Comparison of ENCODE assay signal across 11 mouse cellular contexts in genomic region chr12:73679400-73679801, GRCm38 (mm10).
A peak's percentile ranks its signal among the peaks of the same experiment; 100 is the strongest.
DNase-seq lines count a peak whose midpoint lies in the region; ATAC-seq lines count a peak whose summit lies in the region.
"Had no signal": no experiment of that assay in that cellular context is flagged by ENCODE, and none has a peak within 500 bp of the region (broad histone marks: within the 10 kb centered on the region; RNA-seq: fewer than 3 reads in every experiment).

No protein-coding gene starts in this region.

- WGBS in kidney, embryonic 16.5 days = 22% methylated on average over 7 of the region's 7 CpGs
- WGBS in heart, embryonic 14.5 days = 8% methylated on average over 7 of the region's 7 CpGs
- WGBS in liver, embryonic 11.5 days = 14% methylated on average over 7 of the region's 7 CpGs

- no peak overlapping the region for H3K4me2 ChIP-seq in kidney, embryonic 16.5 days (replicated peaks; ENCODE audit: low read depth, low read length)
- H3K4me2 ChIP-seq in heart, embryonic 14.5 days (ENCODE audit: low read length) = no peak overlapping the region; the same call in 1 of the 2 replicates
- no peak overlapping the region for H3K4me2 ChIP-seq in liver, embryonic 11.5 days
- H3K4me2 ChIP-seq: liver, embryonic 15.5 days; neural tube, embryonic 12.5 days had no signal

- no peaks in the 10 kb centered on the region for H3K27me3 ChIP-seq in kidney, embryonic 16.5 days (ENCODE audit: insufficient read depth, low read length)
- H3K27me3 ChIP-seq in heart, embryonic 14.5 days (ENCODE audit: control insufficient read depth, insufficient read depth, low read length) = no peaks in the 10 kb centered on the region
- no peaks in the 10 kb centered on the region for H3K27me3 ChIP-seq in liver, embryonic 11.5 days (replicated peaks; ENCODE audit: control insufficient read depth, insufficient read depth, low read length)
- H3K27me3 ChIP-seq: liver, embryonic 15.5 days; neural tube, embryonic 12.5 days had no signal

- H3K4me3 ChIP-seq in kidney, embryonic 16.5 days (ENCODE audit: low read length) = no peak overlapping the region
- no peak overlapping the region for H3K4me3 ChIP-seq in heart, embryonic 14.5 days (ENCODE audit: control insufficient read depth in 1 of 2, insufficient read depth in 1 of 2, low read depth in 1 of 2, low read length in 2 of 2)
- H3K4me3 ChIP-seq in liver, embryonic 11.5 days (ENCODE audit: low read depth, low read length) = no peak overlapping the region
- H3K4me3 ChIP-seq: liver, embryonic 15.5 days; neural tube, embryonic 12.5 days had no signal

- no peaks in the 10 kb centered on the region for H3K36me3 ChIP-seq in kidney, embryonic 16.5 days (ENCODE audit: insufficient read depth, low read length)
- H3K36me3 ChIP-seq in heart, embryonic 14.5 days (ENCODE audit: control insufficient read depth, insufficient read depth, low read length) = no peaks in the 10 kb centered on the region
- no peaks in the 10 kb centered on the region for H3K36me3 ChIP-seq in liver, embryonic 11.5 days (ENCODE audit: control insufficient read depth, insufficient read depth, low read length)
- H3K36me3 ChIP-seq: liver, embryonic 15.5 days; neural tube, embryonic 12.5 days had no signal

- no peaks in the 10 kb centered on the region for H3K9me3 ChIP-seq in kidney, embryonic 16.5 days (ENCODE audit: low read length)
- H3K9me3 ChIP-seq in heart, embryonic 14.5 days (ENCODE audit: control insufficient read depth, low read length) = no peaks in the 10 kb centered on the region
- H3K9me3 ChIP-seq in liver, embryonic 11.5 days (ENCODE audit: control insufficient read depth, low read length) = no peaks in the 10 kb centered on the region
- H3K9me3 ChIP-seq: liver, embryonic 15.5 days; neural tube, embryonic 12.5 days had no signal

- no peak overlapping the region for H3K27ac ChIP-seq in kidney, embryonic 16.5 days (ENCODE audit: low read length)
- H3K27ac ChIP-seq in heart, embryonic 14.5 days (replicated peaks in 1 of 2; ENCODE audit: control insufficient read depth in 1 of 2, insufficient read depth in 1 of 2, low read depth in 2 of 2, low read length in 2 of 2) = peak overlapping the region; percentile 32 to 55
- H3K27ac ChIP-seq in liver, embryonic 11.5 days (ENCODE audit: low read depth, low read length) = no peak overlapping the region
- H3K27ac ChIP-seq: hindbrain, postnatal 0 days; liver, embryonic 15.5 days; neural tube, embryonic 12.5 days had no signal

- ATAC-seq in kidney, embryonic 16.5 days (ENCODE audit: low FRiP score, low TSS enrichment) = peak; percentile 63; the same call in 1 of the 2 replicates
- no peak for ATAC-seq in heart, embryonic 14.5 days (ENCODE audit: insufficient number of reproducible peaks, insufficient read depth, low FRiP score, low read depth)
- no peak for ATAC-seq in liver, embryonic 11.5 days (replicated peaks; ENCODE audit: low FRiP score)
- ATAC-seq: hindbrain, postnatal 0 days had no signal

- no peak for DNase-seq in kidney, adult 11 months
- DNase-seq in CD4-positive helper T cell, adult 2 months (ENCODE audit: low read depth, low spot score) = peak; percentile 72
- peak; percentile 73 for DNase-seq in CD4-positive, CD25-positive, alpha-beta regulatory T cell, adult 2 months (ENCODE audit: low read depth, low spot score)
- no peak for DNase-seq in right cerebral cortex, postnatal 10 days (ENCODE audit: low spot score in 2 of 2)
- DNase-seq in liver, embryonic 11.5 days (ENCODE audit: low spot score) = no peak
- DNase-seq: adrenal gland, postnatal 36 days had no signal

- no peak overlapping the region for H3K9ac ChIP-seq in kidney, embryonic 16.5 days (replicated peaks; ENCODE audit: low read length)
- no peak overlapping the region for H3K9ac ChIP-seq in heart, embryonic 14.5 days (ENCODE audit: low read length)
- H3K9ac ChIP-seq in liver, embryonic 11.5 days (ENCODE audit: low read depth, low read length) = no peak overlapping the region
- H3K9ac ChIP-seq: liver, embryonic 15.5 days; neural tube, embryonic 12.5 days had no signal

- 0 out of 2 replicates have a peak, but pooled peaks cover 7% of the 10 kb centered on the region for H3K4me1 ChIP-seq in kidney, embryonic 16.5 days (ENCODE audit: insufficient read depth, low read length)
- peaks cover 17 to 23% of the 10 kb centered on the region in 2 experiments for H3K4me1 ChIP-seq in heart, embryonic 14.5 days (ENCODE audit: control insufficient read depth in 2 of 2, insufficient read depth in 2 of 2, low read length in 2 of 2)
- peaks cover 7% of the 10 kb centered on the region for H3K4me1 ChIP-seq in liver, embryonic 11.5 days (replicated peaks; ENCODE audit: control insufficient read depth, insufficient read depth, low read length)
- H3K4me1 ChIP-seq: liver, embryonic 15.5 days; neural tube, embryonic 12.5 days had no signal

Comparison
In these comparisons a context has a peak if more than half of its experiments do, and no peak if none do; other contexts are left out.
1. H3K27ac ChIP-seq: peak in heart, embryonic 14.5 days (2 of 2); none in kidney, embryonic 16.5 days (single experiment) and liver, embryonic 11.5 days (single experiment).
2. DNase-seq: peak in CD4-positive helper T cell, adult 2 months (single experiment) and CD4-positive, CD25-positive, alpha-beta regulatory T cell, adult 2 months (single experiment); none in kidney, adult 11 months (single experiment), right cerebral cortex, postnatal 10 days (0 of 2) and liver, embryonic 11.5 days (single experiment).